Mouse (Mus musculus): ENCODE results near the gene Mbnl1.

- TF ChIP-seq CTCF (IDR thresholded peaks at IDR 0.05; ENCODE audit: low read depth) (peak; percentile 83), EP300 (IDR thresholded peaks at IDR 0.05; ENCODE audit: low read depth) (no peak)
Observed at GRCm38 (mm10) chr3:60601686-60602085, 129.1 kb downstream of the Mbnl1 start.

Measured in heart, postnatal 0 days (tissue).